Mouse (Mus musculus) B cell, adult 67 days (primary cell): ENCODE results near the gene Krtap29-1. TPM values are rescaled to one million over a fixed set of nuclear protein-coding genes. Genes with fewer than 3 reads are reported as not detected.

ENCODE experiments used
- total RNA-seq, 2 experiments: library from RNA; stranded (reverse); gene quantifications; 4 replicates each; pipeline ENCODE4 v1.2.4; 2023

Krtap29-1 gene
- total RNA-seq, result not detected

DNA sequence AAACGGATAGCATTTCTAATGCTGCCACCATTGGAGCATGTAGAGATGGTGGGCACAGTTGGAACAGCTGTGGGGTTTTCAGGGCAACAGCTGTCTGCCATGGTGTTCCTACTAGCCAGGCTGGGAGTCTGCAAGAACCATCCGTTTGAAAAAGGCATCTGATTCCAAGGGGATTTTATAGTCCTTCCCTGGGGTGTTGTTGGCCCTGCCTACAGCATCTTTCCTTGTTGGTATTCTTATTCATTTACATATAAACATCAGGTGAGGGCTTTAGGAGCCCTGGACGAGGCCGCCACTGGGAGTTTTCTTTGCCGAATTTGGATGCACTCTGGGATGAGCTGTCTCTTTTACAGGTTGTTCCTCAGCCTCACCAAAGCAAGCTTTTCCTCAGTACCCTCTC lies at the start of gene Krtap29-1:
Gene Krtap29-1 (minus strand): TSS at position 101 of the 400 bp plus-strand sequence.

DNA sequence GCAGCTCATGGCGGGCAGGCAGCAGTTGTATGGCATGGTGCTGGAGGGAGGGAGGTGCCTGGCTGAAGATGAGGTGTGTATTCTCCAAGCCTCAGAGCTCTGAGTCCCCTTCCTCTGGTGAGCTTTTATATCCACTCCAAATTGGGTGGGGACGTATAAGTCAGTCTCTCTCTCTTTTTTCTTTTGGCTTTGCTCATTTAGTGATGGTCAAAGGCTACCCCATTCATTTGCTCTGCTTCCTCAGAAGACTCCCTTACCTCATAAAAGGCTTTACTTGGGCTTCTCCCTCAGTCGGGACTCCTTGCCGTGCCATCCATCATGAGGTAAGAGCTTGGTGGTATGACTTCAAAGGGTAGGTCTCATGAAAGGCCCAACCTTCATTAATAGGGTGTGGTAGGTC lies 37.3 kb upstream of the Krtap29-1 start, which contains the start of gene Krt33a:
Gene Krt33a (minus strand): TSS at position 101 of the 400 bp plus-strand sequence.

DNA sequence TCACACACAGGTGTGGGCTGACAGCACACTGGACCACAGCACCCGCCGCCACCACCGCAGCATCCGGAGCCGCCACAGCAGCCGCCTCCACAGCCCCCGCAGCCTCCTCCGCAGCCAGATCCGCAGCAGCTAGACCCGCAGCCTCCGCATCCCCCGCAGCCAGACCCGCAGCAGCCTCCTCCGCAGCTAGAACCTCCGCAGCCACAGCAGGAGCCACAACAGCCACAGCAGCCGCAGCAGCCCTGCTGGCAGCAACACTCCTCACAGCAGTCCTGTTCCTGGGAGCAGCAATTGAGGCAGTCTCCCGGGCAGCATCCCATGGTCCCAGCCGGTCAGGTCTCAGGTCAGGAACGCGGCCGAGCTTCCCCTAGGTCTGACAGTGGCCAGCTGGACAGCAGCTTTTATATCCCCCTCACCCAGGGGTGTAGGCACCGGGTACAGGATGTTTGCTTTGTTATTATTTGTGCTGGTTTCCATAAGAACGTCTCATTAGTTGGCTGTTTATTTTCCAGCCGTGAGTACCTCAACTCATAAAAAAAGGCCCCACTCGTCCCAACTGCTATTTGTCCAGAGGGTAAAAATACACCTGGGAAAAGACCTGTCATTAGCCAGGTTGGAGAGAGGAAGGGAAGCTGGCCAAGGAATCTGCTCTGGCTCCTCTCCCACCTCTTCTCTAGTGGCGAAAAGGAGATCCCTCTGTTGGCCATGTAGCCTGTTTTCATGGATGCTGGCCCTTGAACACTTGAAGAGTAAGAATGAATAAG lies 14.9 kb upstream of the Krtap29-1 start, which contains the start of gene Krtap17-1:
Gene Krtap17-1 (minus strand): TSS at position 375 of the 764 bp plus-strand sequence.

DNA sequence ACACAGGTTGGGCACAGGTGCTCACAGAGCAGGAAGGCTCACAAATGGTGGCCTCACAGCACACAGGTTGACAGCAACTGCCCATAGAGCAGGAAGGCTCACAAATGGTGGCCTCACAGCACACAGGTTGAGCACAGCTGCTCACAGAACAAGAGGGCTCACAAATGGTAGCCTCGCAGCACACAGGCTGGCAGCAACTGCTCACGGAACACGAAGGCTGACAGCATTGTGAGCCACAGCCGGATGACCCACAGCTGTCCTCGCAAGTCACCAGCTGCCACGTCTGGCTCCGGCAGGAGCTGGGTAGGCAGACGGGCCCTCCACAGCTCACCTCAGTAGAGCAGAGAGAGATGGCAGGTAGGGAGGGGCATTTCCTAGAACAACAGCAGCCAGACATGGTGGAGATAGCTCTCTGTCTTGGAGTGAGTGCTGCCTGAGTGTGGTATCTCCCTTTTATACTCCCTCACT lies 7.4 kb upstream of the Krtap29-1 start, which contains the start of gene Krtap16-1:
Gene Krtap16-1 (minus strand): TSS at position 418 of the 468 bp plus-strand sequence.

DNA sequence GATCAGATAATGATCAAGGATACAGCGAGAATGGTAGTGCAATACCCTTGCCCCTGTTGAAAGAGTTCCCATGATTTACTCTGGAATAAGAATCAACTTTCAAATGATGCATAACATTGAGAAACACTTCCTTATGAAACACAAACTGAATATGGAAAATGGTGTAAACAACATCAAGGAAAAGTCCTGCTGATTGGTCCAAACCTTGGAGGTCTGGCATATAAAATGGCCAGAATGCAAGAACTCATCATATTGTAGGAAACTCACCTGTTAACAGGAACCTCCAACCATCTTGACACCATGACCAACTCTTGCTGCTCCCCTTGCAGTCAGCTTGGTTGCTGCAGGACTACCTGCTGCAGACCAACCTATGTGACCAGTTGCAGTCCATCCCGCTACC lies 30.7 kb downstream of the Krtap29-1 start, which contains the start of gene Krtap9-5:
Gene Krtap9-5 (plus strand): TSS at position 301 of the 400 bp plus-strand sequence.

DNA sequence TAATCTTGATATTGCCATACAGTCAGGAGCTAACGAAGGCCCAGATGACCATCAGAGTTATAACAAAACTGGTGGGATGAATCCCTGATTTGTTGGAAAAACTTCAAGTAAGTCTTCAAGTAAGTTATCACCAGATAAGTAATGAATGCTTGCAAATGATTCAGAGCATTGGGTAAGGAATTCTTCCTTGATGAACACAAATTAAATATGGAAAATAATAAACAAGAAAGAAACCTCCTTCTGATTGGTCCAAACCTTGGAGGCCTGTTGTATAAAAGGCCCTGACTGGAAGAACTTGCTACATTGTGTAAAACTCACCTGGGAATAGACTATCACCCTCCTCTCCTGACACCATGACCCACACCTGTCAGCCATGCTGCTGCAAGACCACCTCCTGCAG lies 42.9 kb downstream of the Krtap29-1 start, which contains the start of gene Krtap31-2:
Gene Krtap31-2 (plus strand): TSS at position 301 of the 400 bp plus-strand sequence.

Other genes starting within 250 kb of the Krtap29-1 start
- not detected for gene Gm14180, start 244.8 kb downstream of the Krtap29-1 start, total RNA-seq
- gene Gm11595, start 206.1 kb downstream of the Krtap29-1 start, total RNA-seq, result not detected
- not detected for gene Krtap4-8, start 198.3 kb downstream of the Krtap29-1 start, total RNA-seq
- gene Krtap4-9, start 193.9 kb downstream of the Krtap29-1 start, total RNA-seq, result not detected
- gene Gm11596, start 185.6 kb downstream of the Krtap29-1 start, total RNA-seq, result not detected
- gene Gm11569, start 180.1 kb downstream of the Krtap29-1 start, total RNA-seq, result not detected
- gene Gm11554, start 174.6 kb downstream of the Krtap29-1 start, total RNA-seq, result not detected
- gene Krtap4-13, start 169.2 kb downstream of the Krtap29-1 start, total RNA-seq, result not detected
- not detected for gene Gm11564, start 163.4 kb downstream of the Krtap29-1 start, total RNA-seq
- not detected for gene 2300003K06Rik, start 141.0 kb downstream of the Krtap29-1 start, total RNA-seq
- not detected for gene Krtap4-16, start 127.4 kb downstream of the Krtap29-1 start, total RNA-seq
- not detected for gene Gm11568, start 121.1 kb downstream of the Krtap29-1 start, total RNA-seq
- not detected for gene Gm11559, start 114.6 kb downstream of the Krtap29-1 start, total RNA-seq
- not detected for gene Krtap9-1, start 105.7 kb downstream of the Krtap29-1 start, total RNA-seq
- gene Gm11567, start 99.9 kb downstream of the Krtap29-1 start, total RNA-seq, result not detected
- not detected for gene Krtap31-1, start 71.1 kb downstream of the Krtap29-1 start, total RNA-seq
- gene Gm11565, start 64.3 kb downstream of the Krtap29-1 start, total RNA-seq, result not detected
- not detected for gene Krtap31-2, start 42.8 kb downstream of the Krtap29-1 start, total RNA-seq
- gene Krtap9-5, start 30.6 kb downstream of the Krtap29-1 start, total RNA-seq, result not detected
- not detected for gene Krtap16-1, start 7.5 kb upstream of the Krtap29-1 start, total RNA-seq
- gene Krtap17-1, start 14.9 kb upstream of the Krtap29-1 start, total RNA-seq, result not detected
- gene Krt33a, start 37.2 kb upstream of the Krtap29-1 start, total RNA-seq, result not detected
- gene Krt33b, start 50.8 kb upstream of the Krtap29-1 start, total RNA-seq, result not detected
- not detected for gene Krt34, start 62.5 kb upstream of the Krtap29-1 start, total RNA-seq
- not detected for gene Krt31, start 71.5 kb upstream of the Krtap29-1 start, total RNA-seq
- gene Krt32, start 109.2 kb upstream of the Krtap29-1 start, total RNA-seq, result not detected
- gene Krt35, start 117.2 kb upstream of the Krtap29-1 start, total RNA-seq, result not detected
- gene Krt36, start 126.6 kb upstream of the Krtap29-1 start, total RNA-seq, result not detected
- gene Krt13, start 142.5 kb upstream of the Krtap29-1 start, total RNA-seq, result not detected
- gene Krt15, start 156.9 kb upstream of the Krtap29-1 start, total RNA-seq, result not detected
- not detected for gene Krt19, start 169.6 kb upstream of the Krtap29-1 start, total RNA-seq
- gene Krt9, start 214.2 kb upstream of the Krtap29-1 start, total RNA-seq, result not detected
- not detected for gene Krt14, start 228.5 kb upstream of the Krtap29-1 start, total RNA-seq